18 mouse cellular contexts compared by ENCODE assay signal in genomic region chr2:115551901-115552300, GRCm38 (mm10). TPM values are rescaled to one million over a fixed set of nuclear protein-coding genes. Genes with fewer than 3 reads are reported as not detected.
DNase-seq lines count a peak whose midpoint lies in the region; ATAC-seq and TF ChIP-seq lines count a peak whose summit lies in the region.
"Had no signal": no experiment of that assay in that cellular context is flagged by ENCODE, and none has a peak within 500 bp of the region (broad histone marks: within the 10 kb centered on the region; RNA-seq: fewer than 3 reads in every experiment).

No protein-coding gene starts in this region.

- H3K4me3 ChIP-seq in kidney, embryonic 15.5 days (replicated peaks), result no peak overlapping the region
- H3K4me3 ChIP-seq in lung, postnatal 0 days (ENCODE audit: low read depth, low read length), result no peak overlapping the region
- H3K4me3 ChIP-seq in lung, adult 2 months (replicated peaks; ENCODE audit: extremely low read depth, low read depth, low read length), result no peak overlapping the region
- H3K4me3 ChIP-seq: embryonic facial prominence, embryonic 13.5 days; forebrain, embryonic 12.5 days; heart, embryonic 10.5 days; hindbrain, embryonic 13.5 days had no signal

- H3K27ac ChIP-seq in kidney, embryonic 15.5 days, result peak overlapping the region; percentile 4; the same call in 1 of the 2 replicates
- no peak overlapping the region for H3K27ac ChIP-seq in lung, postnatal 0 days (ENCODE audit: low read length)
- H3K27ac ChIP-seq: embryonic facial prominence, embryonic 13.5 days; forebrain, embryonic 12.5 days; heart, embryonic 10.5 days; hindbrain, embryonic 13.5 days had no signal

- H3K9me3 ChIP-seq in kidney, embryonic 15.5 days (replicated peaks), result no peaks in the 10 kb centered on the region
- H3K9me3 ChIP-seq in lung, postnatal 0 days (ENCODE audit: low read length), result no peaks in the 10 kb centered on the region
- H3K9me3 ChIP-seq: embryonic facial prominence, embryonic 13.5 days; forebrain, embryonic 12.5 days; heart, embryonic 10.5 days; hindbrain, embryonic 13.5 days had no signal

- H3K36me3 ChIP-seq in kidney, embryonic 15.5 days, result no peaks in the 10 kb centered on the region
- no peaks in the 10 kb centered on the region for H3K36me3 ChIP-seq in lung, postnatal 0 days (ENCODE audit: insufficient read depth, low read length)
- H3K36me3 ChIP-seq: embryonic facial prominence, embryonic 13.5 days; forebrain, embryonic 12.5 days; heart, embryonic 10.5 days; hindbrain, embryonic 13.5 days had no signal

- WGBS in kidney, embryonic 15.5 days, result 71% methylated on average over 3 of the region's 3 CpGs
- 55% methylated on average over 3 of the region's 3 CpGs for WGBS in lung, postnatal 0 days
- 47% methylated on average over 3 of the region's 3 CpGs for WGBS in lung, adult 2 months

- no peaks in the 10 kb centered on the region for H3K27me3 ChIP-seq in kidney, embryonic 15.5 days
- H3K27me3 ChIP-seq in lung, postnatal 0 days (replicated peaks; ENCODE audit: insufficient read depth, low read length), result no peaks in the 10 kb centered on the region
- H3K27me3 ChIP-seq: embryonic facial prominence, embryonic 13.5 days; forebrain, embryonic 12.5 days; hindbrain, embryonic 13.5 days had no signal

- TF ChIP-seq EP300 in lung, postnatal 0 days (IDR thresholded peaks at IDR 0.05), result no peak

- H3K4me1 ChIP-seq in kidney, embryonic 15.5 days, result no peaks in the 10 kb centered on the region
- H3K4me1 ChIP-seq in lung, postnatal 0 days (ENCODE audit: insufficient read depth, low read depth, low read length), result no peaks in the 10 kb centered on the region
- H3K4me1 ChIP-seq in lung, adult 2 months (ENCODE audit: control insufficient read depth, insufficient read depth, low read length), result no peaks in the 10 kb centered on the region
- H3K4me1 ChIP-seq: embryonic facial prominence, embryonic 13.5 days; forebrain, embryonic 12.5 days; heart, embryonic 10.5 days had no signal

- no peak overlapping the region for H3K9ac ChIP-seq in kidney, embryonic 15.5 days
- no peak overlapping the region for H3K9ac ChIP-seq in lung, postnatal 0 days (replicated peaks; ENCODE audit: low read depth)
- H3K9ac ChIP-seq: embryonic facial prominence, embryonic 13.5 days; forebrain, embryonic 12.5 days; hindbrain, embryonic 13.5 days had no signal

- no peak for TF ChIP-seq POLR2A in lung, adult 2 months (IDR thresholded peaks at IDR 0.05; ENCODE audit: borderline replicate concordance, extremely low read depth, low read depth, low read length)

- H3K4me2 ChIP-seq in kidney, embryonic 15.5 days, result no peak overlapping the region
- H3K4me2 ChIP-seq in lung, postnatal 0 days (replicated peaks; ENCODE audit: low read depth, low read length), result no peak overlapping the region
- H3K4me2 ChIP-seq: embryonic facial prominence, embryonic 13.5 days; forebrain, embryonic 12.5 days; hindbrain, embryonic 13.5 days had no signal

- no peak for ATAC-seq in kidney, embryonic 15.5 days (replicated peaks; ENCODE audit: low FRiP score)
- ATAC-seq in lung, postnatal 0 days, result peak; percentile 16; the same call in 1 of the 2 replicates
- ATAC-seq: forebrain, embryonic 16.5 days had no signal

- DNase-seq in adrenal gland, adult 2 months, result peak; percentile 66
- DNase-seq in adrenal gland, adult 18-20 months (ENCODE audit: low spot score in 2 of 2), result no peak
- DNase-seq in kidney, postnatal 36 days, result no peak
- no peak for DNase-seq in lung, postnatal 0 days (ENCODE audit: low spot score)
- DNase-seq in lung, adult 2 months, result no peak
- DNase-seq in adrenal gland, postnatal 14 days, result peak; percentile 27
- no peak for DNase-seq in layer of hippocampus, adult 9-10 months (ENCODE audit: low spot score)
- DNase-seq: cerebellum, adult 11-12 months; cerebellum, adult 9-10 months; cerebellum, postnatal 36 days; gastrocnemius, postnatal 10 days; heart, adult 18-20 months had no signal

- TF ChIP-seq CTCF in lung, postnatal 0 days (IDR thresholded peaks at IDR 0.05), result no peak
- TF ChIP-seq CTCF in lung, adult 2 months (IDR thresholded peaks at IDR 0.05; ENCODE audit: insufficient read depth, low read length), result no peak

RNA-seq across cellular contexts. Expression of gene BC052040, which starts 29.6 kb away (rescaled TPM):
- 1 to 10 TPM; 3.0 to 4.4 TPM for total RNA-seq in adrenal gland, adult 2 months (2021)
- polyA plus RNA-seq in adrenal gland, adult 2 months (2012; rRNA removed), result 0.68 and 0.93 TPM in 2 replicates
- total RNA-seq in adrenal gland, adult 18-20 months (2021), result 1 to 10 TPM; 2.5 to 2.7 TPM
- polyA plus RNA-seq in kidney, embryonic 15.5 days (2015; fragmentation: Nextera tagmentation; extraction: Ambion mirVana), result 16.7 and 18.8 TPM in 2 replicates
- 1.6 and 2.3 TPM in 2 replicates for polyA plus RNA-seq in lung, postnatal 0 days (2015; fragmentation: Nextera tagmentation; extraction: Ambion mirVana)
- 1.3 and 1.8 TPM in 2 replicates for polyA plus RNA-seq in lung, adult 2 months (2012; rRNA removed)
- total RNA-seq in adrenal gland, postnatal 14 days (2021), result 4.0 and 4.6 TPM in 2 replicates

Comparison
In these comparisons a context has a peak if more than half of its experiments do, and no peak if none do; other contexts are left out.
1. DNase-seq: peak in adrenal gland, adult 2 months (single experiment) and adrenal gland, postnatal 14 days (single experiment); none in adrenal gland, adult 18-20 months (0 of 2), kidney, postnatal 36 days (0 of 2), lung, postnatal 0 days (single experiment), lung, adult 2 months (single experiment) and layer of hippocampus, adult 9-10 months (single experiment).